Mouse (Mus musculus): ENCODE measurements around the gene Ccdc171. TPM values are rescaled to one million over a fixed set of nuclear protein-coding genes. Genes with fewer than 3 reads are reported as not detected.
"Not testable (repeated sequence)": the region's sequence is repeated elsewhere in the genome, so short reads cannot be mapped to it uniquely, and the experiment has no call there.

The Ccdc171 gene
- polyA plus RNA-seq, 1 experiment from 2014 or later: 3.5 TPM

- H3K27ac ChIP-seq: no peak overlapping the region
- no peak overlapping the region for H3K4me3 ChIP-seq (replicated peaks; ENCODE audit: low read length)
- no peaks in the 10 kb centered on the region for H3K27me3 ChIP-seq (ENCODE audit: control insufficient read depth, insufficient read depth, low read length)
- no peak overlapping the region for H3K9ac ChIP-seq
- no peaks in the 10 kb centered on the region for H3K36me3 ChIP-seq (replicated peaks; ENCODE audit: control insufficient read depth, insufficient read depth)
- H3K4me2 ChIP-seq (replicated peaks): no peak overlapping the region
- DNase-seq (ENCODE audit: low spot score) (no peak), ATAC-seq (ENCODE audit: low FRiP score) (no peak)
- WGBS: 86% methylated on average over 7 of the region's 7 CpGs
- no peaks in the 10 kb centered on the region for H3K9me3 ChIP-seq (ENCODE audit: control insufficient read depth, low read length)
- no peaks in the 10 kb centered on the region for H3K4me1 ChIP-seq (replicated peaks; ENCODE audit: control insufficient read depth, insufficient read depth, low read length)
These were observed 8.7 kb downstream of the Ccdc171 start for GRCm38 (mm10) chr4:83534024-83534423.

GRCm38 (mm10) chr4:83549501-83549900 is 24.2 kb downstream of the Ccdc171 start:
- ATAC-seq (ENCODE audit: low FRiP score) (no peak), DNase-seq (ENCODE audit: low spot score) (no peak)
- H3K27ac ChIP-seq: no peak overlapping the region
- no peak overlapping the region for H3K9ac ChIP-seq
- no peaks in the 10 kb centered on the region for H3K36me3 ChIP-seq (replicated peaks; ENCODE audit: control insufficient read depth, insufficient read depth)
- H3K4me2 ChIP-seq (replicated peaks): peak overlapping the region; percentile 0; the same call in 1 of the 2 replicates
- no peaks in the 10 kb centered on the region for H3K9me3 ChIP-seq (ENCODE audit: control insufficient read depth, low read length)
- no peak overlapping the region for H3K4me3 ChIP-seq (replicated peaks; ENCODE audit: low read length)
- no peaks in the 10 kb centered on the region for H3K4me1 ChIP-seq (replicated peaks; ENCODE audit: control insufficient read depth, insufficient read depth, low read length)
- 57% methylated on average over 18 of the region's 18 CpGs for WGBS
- H3K27me3 ChIP-seq (ENCODE audit: control insufficient read depth, insufficient read depth, low read length): no peaks in the 10 kb centered on the region

GRCm38 (mm10) chr4:83567190-83568113 is 42.1 kb downstream of the Ccdc171 start:
- no peaks in the 10 kb centered on the region for H3K36me3 ChIP-seq (replicated peaks; ENCODE audit: control insufficient read depth, insufficient read depth)
- no peak overlapping the region for H3K9ac ChIP-seq
- ATAC-seq (ENCODE audit: low FRiP score) (no peak; the same call in 1 of the 2 replicates), DNase-seq (ENCODE audit: low spot score) (no peak)
- H3K27ac ChIP-seq: no peak overlapping the region
- no peak overlapping the region for H3K4me3 ChIP-seq (replicated peaks; ENCODE audit: low read length)
- H3K9me3 ChIP-seq (ENCODE audit: control insufficient read depth, low read length): no peaks in the 10 kb centered on the region
- WGBS: 34% methylated on average over 13 of the region's 13 CpGs
- H3K4me2 ChIP-seq (replicated peaks): peak overlapping the region; percentile 27
- H3K27me3 ChIP-seq (ENCODE audit: control insufficient read depth, insufficient read depth, low read length): no peaks in the 10 kb centered on the region
- no peaks in the 10 kb centered on the region for H3K4me1 ChIP-seq (replicated peaks; ENCODE audit: control insufficient read depth, insufficient read depth, low read length)

GRCm38 (mm10) chr4:83568145-83568544 is 42.8 kb downstream of the Ccdc171 start:
- H3K4me1 ChIP-seq (replicated peaks; ENCODE audit: control insufficient read depth, insufficient read depth, low read length); H3K9me3 ChIP-seq (ENCODE audit: control insufficient read depth, low read length); ATAC-seq (ENCODE audit: low FRiP score); H3K36me3 ChIP-seq (replicated peaks; ENCODE audit: control insufficient read depth, insufficient read depth); H3K4me3 ChIP-seq (replicated peaks; ENCODE audit: low read length); H3K27ac ChIP-seq; DNase-seq (ENCODE audit: low spot score); H3K27me3 ChIP-seq (ENCODE audit: control insufficient read depth, insufficient read depth, low read length): not testable (repeated sequence)
- H3K9ac ChIP-seq: 0 out of 2 replicates have a peak overlapping the region, but pooled peaks have one; percentile 20
- WGBS: 10% methylated on average over 9 of the region's 9 CpGs
- peak overlapping the region; percentile 27 for H3K4me2 ChIP-seq (replicated peaks)

- H3K36me3 ChIP-seq (replicated peaks; ENCODE audit: control insufficient read depth, insufficient read depth): no peaks in the 10 kb centered on the region
- peak; percentile 11; the same call in 1 of the 2 replicates for ATAC-seq (ENCODE audit: low FRiP score)
- no peak overlapping the region for H3K27ac ChIP-seq
- H3K9me3 ChIP-seq (ENCODE audit: control insufficient read depth, low read length): peaks cover 5% of the 10 kb centered on the region; the same call in 1 of the 2 replicates
- no peak overlapping the region for H3K4me3 ChIP-seq (replicated peaks; ENCODE audit: low read length)
- no peak overlapping the region for H3K9ac ChIP-seq
- no peak overlapping the region for H3K4me2 ChIP-seq (replicated peaks)
- H3K27me3 ChIP-seq (ENCODE audit: control insufficient read depth, insufficient read depth, low read length): no peaks in the 10 kb centered on the region
- 74% methylated on average over 6 of the region's 6 CpGs for WGBS
- no peaks in the 10 kb centered on the region for H3K4me1 ChIP-seq (replicated peaks; ENCODE audit: control insufficient read depth, insufficient read depth, low read length)
- peak; percentile 87 for DNase-seq (ENCODE audit: low spot score)
These were observed 45.2 kb downstream of the Ccdc171 start for GRCm38 (mm10) chr4:83570569-83570968.

- no peak overlapping the region for H3K4me3 ChIP-seq (replicated peaks; ENCODE audit: low read length)
- no peaks in the 10 kb centered on the region for H3K4me1 ChIP-seq (replicated peaks; ENCODE audit: control insufficient read depth, insufficient read depth, low read length)
- no peaks in the 10 kb centered on the region for H3K36me3 ChIP-seq (replicated peaks; ENCODE audit: control insufficient read depth, insufficient read depth)
- 94% methylated on average over 5 of the region's 5 CpGs for WGBS
- no peak overlapping the region for H3K4me2 ChIP-seq (replicated peaks)
- H3K27me3 ChIP-seq (ENCODE audit: control insufficient read depth, insufficient read depth, low read length): no peaks in the 10 kb centered on the region
- no peak overlapping the region for H3K9ac ChIP-seq
- peaks cover 5% of the 10 kb centered on the region; the same call in 1 of the 2 replicates for H3K9me3 ChIP-seq (ENCODE audit: control insufficient read depth, low read length)
- DNase-seq (ENCODE audit: low spot score) (no peak), ATAC-seq (ENCODE audit: low FRiP score) (no peak)
- no peak overlapping the region for H3K27ac ChIP-seq
These were observed 45.7 kb downstream of the Ccdc171 start for GRCm38 (mm10) chr4:83571033-83571432.

- Histone ChIP-seq H3K4me1 (replicated peaks; ENCODE audit: control insufficient read depth, insufficient read depth, low read length) (no peaks in the 10 kb centered on the region), H3K36me3 (replicated peaks; ENCODE audit: control insufficient read depth, insufficient read depth) (no peaks in the 10 kb centered on the region), H3K9me3 (ENCODE audit: control insufficient read depth, low read length) (peaks cover 5% of the 10 kb centered on the region; the same call in 1 of the 2 replicates), H3K4me2 (replicated peaks) (no peak overlapping the region), H3K4me3 (replicated peaks; ENCODE audit: low read length) (no peak overlapping the region), H3K27me3 (ENCODE audit: control insufficient read depth, insufficient read depth, low read length) (no peaks in the 10 kb centered on the region), H3K27ac (no peak overlapping the region), H3K9ac (no peak overlapping the region)
- DNase-seq (ENCODE audit: low spot score): no peak
- no peak for ATAC-seq (ENCODE audit: low FRiP score)
- WGBS: 68% methylated on average over 6 of the region's 6 CpGs
These were observed 47.2 kb downstream of the Ccdc171 start for GRCm38 (mm10) chr4:83572521-83572920.

- Histone ChIP-seq H3K9ac (no peak overlapping the region), H3K4me2 (replicated peaks) (no peak overlapping the region), H3K27ac (no peak overlapping the region), H3K4me3 (replicated peaks; ENCODE audit: low read length) (no peak overlapping the region), H3K36me3 (replicated peaks; ENCODE audit: control insufficient read depth, insufficient read depth) (no peaks in the 10 kb centered on the region), H3K4me1 (replicated peaks; ENCODE audit: control insufficient read depth, insufficient read depth, low read length) (no peaks in the 10 kb centered on the region), H3K27me3 (ENCODE audit: control insufficient read depth, insufficient read depth, low read length) (no peaks in the 10 kb centered on the region), H3K9me3 (ENCODE audit: control insufficient read depth, low read length) (peaks cover 5% of the 10 kb centered on the region; the same call in 1 of the 2 replicates)
- DNase-seq (ENCODE audit: low spot score) (no peak), ATAC-seq (ENCODE audit: low FRiP score) (no peak)
- 78% methylated on average over 3 of the region's 3 CpGs for WGBS
These were observed 51.0 kb downstream of the Ccdc171 start for GRCm38 (mm10) chr4:83576315-83576714.

- Histone ChIP-seq H3K9ac (no peak overlapping the region), H3K9me3 (ENCODE audit: control insufficient read depth, low read length) (no peaks in the 10 kb centered on the region), H3K4me1 (replicated peaks; ENCODE audit: control insufficient read depth, insufficient read depth, low read length) (no peaks in the 10 kb centered on the region), H3K4me3 (replicated peaks; ENCODE audit: low read length) (no peak overlapping the region), H3K27ac (no peak overlapping the region), H3K36me3 (replicated peaks; ENCODE audit: control insufficient read depth, insufficient read depth) (no peaks in the 10 kb centered on the region), H3K4me2 (replicated peaks) (no peak overlapping the region), H3K27me3 (ENCODE audit: control insufficient read depth, insufficient read depth, low read length) (no peaks in the 10 kb centered on the region)
- DNase-seq (ENCODE audit: low spot score): peak; percentile 66
- 28% methylated on average over 1 of the region's 1 CpGs for WGBS
- ATAC-seq (ENCODE audit: low FRiP score): peak; percentile 60; the same call in 1 of the 2 replicates
These were observed 54.8 kb downstream of the Ccdc171 start for GRCm38 (mm10) chr4:83580157-83580556.

All from hindbrain, embryonic 14.5 days (tissue).